Mouse (Mus musculus) spleen, adult 2 months (tissue): ENCODE results near the gene Hspa1a. TPM values are rescaled to one million over a fixed set of nuclear protein-coding genes. Genes with fewer than 3 reads are reported as not detected.
A peak's percentile ranks its signal among the peaks of the same experiment; 100 is the strongest.
"Not testable (repeated sequence)": the region's sequence is repeated elsewhere in the genome, so short reads cannot be mapped to it uniquely, and the experiment has no call there.

ENCODE experiments used
- DNase-seq, 2 experiments: peaks; one replicate each; pipeline versions ENCODE4 v3.0.0 to v3.0.0-alpha.2; 2012 to 2021; ENCODE audit warnings: low spot score in 2 of 2, low read depth in 1 of 2
- H3K27ac ChIP-seq: fragments of 200-500 bp; 2 replicates; pipeline ENCODE4 v1.5.1; 2012; ENCODE audit warnings: low read length, inconsistent platforms; ENCODE audit not compliant: insufficient read depth
- H3K27me3 ChIP-seq: fragments of 200-500 bp; 2 replicates; pipeline ENCODE4 v1.6.1; 2012; ENCODE audit warnings: mild to moderate bottlenecking, moderate library complexity, low read length, inconsistent platforms; ENCODE audit not compliant: control insufficient read depth, insufficient read depth
- H3K36me3 ChIP-seq: fragments of 200-500 bp; 2 replicates; pipeline ENCODE4 v1.6.1; 2012; ENCODE audit warnings: mild to moderate bottlenecking, low read length, inconsistent platforms; ENCODE audit not compliant: control insufficient read depth, insufficient read depth
- H3K4me1 ChIP-seq: fragments of 200-500 bp; 2 replicates; pipeline ENCODE4 v1.6.1; 2011; ENCODE audit warnings: inconsistent platforms; ENCODE audit not compliant: control insufficient read depth, insufficient read depth, insufficient read length
- H3K4me3 ChIP-seq: fragments of 200-500 bp; 2 replicates; pipeline ENCODE4 v1.5.1; 2011; ENCODE audit warnings: mild to moderate bottlenecking, inconsistent platforms; ENCODE audit not compliant: insufficient read depth, insufficient read length; ENCODE audit errors: extremely low read depth
- CTCF ChIP-seq: fragments of 200-500 bp; IDR thresholded peaks from 2 replicates; pipeline ENCODE4 v1.5.1; 2011; ENCODE audit warnings: mild to moderate bottlenecking, inconsistent platforms; ENCODE audit not compliant: insufficient read depth, insufficient read length, insufficient replicate concordance; ENCODE audit errors: extremely low read depth
- POLR2A ChIP-seq: fragments of 200-500 bp; IDR thresholded peaks from 2 replicates; pipeline ENCODE4 v1.6.1; 2011; ENCODE audit warnings: low read depth, low read length, inconsistent platforms
- WGBS: fragments of 180-500 bp; shearing (Covaris S2); methylation state at CpG from one replicate; pipeline ENCODE4 v1.1.7; 2018; 5-methylcytosine and 5-hydroxymethylcytosine counted together
- polyA plus RNA-seq: library from polyadenylated mRNA; depleted of rRNA; stranded (reverse); fragments of >200 nt; gene quantifications from 2 replicates; pipeline ENCODE4 v1.2.3, GENCODE M21; 2012

The Hspa1a gene
- polyA plus RNA-seq, 1 experiment = 6.7 TPM

DNA sequence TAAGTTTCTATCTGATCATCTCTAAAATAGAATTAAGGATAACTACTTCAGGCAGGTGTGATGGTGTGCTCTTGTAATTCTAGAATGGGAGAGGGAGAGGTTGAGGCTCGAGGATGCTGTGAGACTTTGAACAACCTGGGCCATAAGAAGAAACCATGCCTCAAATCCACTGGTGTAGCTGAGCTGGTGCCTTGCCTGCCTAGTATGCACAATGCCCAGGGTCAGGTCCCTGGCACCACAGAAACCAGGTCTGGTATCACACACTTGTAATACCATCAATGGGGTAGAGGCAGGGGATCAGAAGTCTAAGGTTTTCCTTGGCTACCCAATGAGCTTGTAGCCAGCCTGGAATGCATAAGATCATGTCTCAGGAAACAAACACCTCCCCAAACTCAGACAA, 9.1 kb downstream of the Hspa1a start:
- Histone ChIP-seq H3K27ac (no peak overlapping the region), H3K27me3 (no peaks in the 10 kb centered on the region), H3K4me3 (no peak overlapping the region), H3K36me3 (no peaks in the 10 kb centered on the region), H3K4me1 (no peaks in the 10 kb centered on the region)
- 59% methylated on average over 1 of the region's 1 CpGs for WGBS
- DNase-seq = no peak
- TF ChIP-seq CTCF (no peak), POLR2A (no peak)

DNA sequence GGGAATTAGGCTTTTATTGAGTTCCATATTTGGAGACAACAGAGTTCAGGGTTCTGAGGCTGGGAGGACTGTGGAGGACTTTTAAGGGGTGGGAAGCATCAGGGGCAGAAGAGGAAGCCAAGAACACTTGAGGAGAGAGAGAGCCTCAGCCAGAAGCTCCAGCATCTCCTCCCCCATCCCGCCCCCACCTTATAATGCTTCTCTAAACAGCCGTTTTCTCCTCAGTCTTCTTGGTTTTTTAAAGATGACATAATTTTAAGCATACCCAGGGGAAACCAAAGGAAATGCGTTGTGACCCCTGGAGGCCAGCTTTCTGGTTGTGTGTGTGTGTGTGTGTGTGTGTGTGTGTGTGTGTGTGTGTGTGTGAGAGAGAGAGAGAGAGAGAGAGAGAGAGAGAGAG, 9.8 kb downstream of the Hspa1a start:
- DNase-seq = no peak
- no peak for TF ChIP-seq POLR2A
- no peak for TF ChIP-seq CTCF
- Histone ChIP-seq H3K4me3 (no peak overlapping the region), H3K4me1 (no peaks in the 10 kb centered on the region), H3K36me3 (no peaks in the 10 kb centered on the region), H3K27ac (no peak overlapping the region), H3K27me3 (no peaks in the 10 kb centered on the region)
- 6% methylated on average over 3 of the region's 3 CpGs for WGBS

DNA sequence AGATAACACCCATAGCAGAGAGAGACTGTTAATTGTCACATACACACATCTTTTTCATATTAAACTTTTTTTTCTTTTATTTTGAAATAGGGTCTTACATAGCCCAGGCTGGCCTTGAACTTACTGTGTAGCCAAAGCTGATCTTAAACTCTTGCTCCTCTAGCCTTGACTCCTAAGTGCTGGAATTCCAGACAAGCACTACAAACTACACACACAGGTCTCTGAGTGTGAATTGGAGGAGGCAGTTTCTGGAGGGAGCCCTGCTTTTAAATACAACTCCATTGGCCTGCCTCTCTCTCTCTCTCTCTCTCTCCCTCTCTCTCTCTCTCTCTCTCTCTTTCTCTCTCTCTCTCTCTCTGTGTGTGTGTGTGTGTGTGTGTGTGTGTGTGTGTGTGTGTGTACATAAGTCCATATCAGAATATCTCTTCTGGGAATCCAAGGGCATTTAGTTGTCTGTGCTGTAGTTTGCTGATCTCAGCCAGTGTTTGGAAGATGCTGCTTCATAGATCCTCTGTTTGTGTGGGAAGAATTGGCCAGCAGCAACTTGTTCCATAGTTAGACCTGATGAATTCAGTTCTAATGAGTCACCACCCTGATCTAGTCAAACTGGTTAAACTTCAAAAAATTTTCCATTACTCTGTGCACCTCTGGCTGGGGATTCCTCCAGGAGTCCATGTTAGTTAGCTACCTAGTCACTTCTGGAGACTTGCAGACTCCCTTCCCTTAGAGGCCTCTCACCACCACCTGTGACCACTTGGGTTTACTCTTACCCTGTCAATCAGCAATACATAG, 11.1 kb downstream of the Hspa1a start:
- Histone ChIP-seq H3K27me3 (no peaks in the 10 kb centered on the region), H3K36me3 (no peaks in the 10 kb centered on the region), H3K4me1 (no peaks in the 10 kb centered on the region), H3K4me3 (no peak overlapping the region), H3K27ac (no peak overlapping the region)
- DNase-seq = no peak
- no peak for TF ChIP-seq CTCF
- no peak for TF ChIP-seq POLR2A

DNA sequence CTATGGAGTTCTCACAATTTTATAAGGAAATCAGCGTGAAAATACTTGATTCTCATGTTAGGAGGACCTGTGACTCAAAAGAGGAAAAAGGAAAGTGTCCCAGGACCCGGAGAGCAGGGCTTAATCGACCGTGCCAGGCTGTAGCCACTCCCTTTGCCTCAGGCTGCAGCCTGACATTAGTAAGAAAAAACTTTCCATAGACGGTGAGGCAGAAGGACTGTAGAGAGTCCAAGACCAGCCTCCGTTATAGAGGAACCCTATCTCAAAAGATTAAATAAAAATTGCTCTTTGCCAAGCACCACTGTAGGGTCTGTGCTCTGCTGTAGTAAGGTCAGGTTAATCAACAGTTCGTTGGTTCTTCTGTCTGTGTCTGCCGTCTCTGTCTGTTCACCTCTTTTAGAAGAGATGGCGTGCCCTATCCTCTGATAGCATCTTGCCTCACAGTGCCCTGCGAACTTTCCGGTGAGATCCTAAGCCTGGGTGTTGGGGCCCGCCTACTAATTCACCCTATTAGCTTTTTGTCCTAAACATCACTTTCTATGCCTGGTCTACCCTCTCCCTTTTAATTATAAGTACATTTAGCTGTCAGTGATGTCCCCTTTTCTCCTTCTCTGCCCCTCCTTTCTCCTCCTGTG, 12.0 kb downstream of the Hspa1a start:
- Histone ChIP-seq H3K4me1 (no peaks in the 10 kb centered on the region), H3K27ac (peak overlapping the region; percentile 12; the same call in 1 of the 2 replicates), H3K27me3 (no peaks in the 10 kb centered on the region), H3K4me3 (no peak overlapping the region), H3K36me3 (no peaks in the 10 kb centered on the region)
- TF ChIP-seq CTCF (no peak), POLR2A (no peak)
- WGBS = 21% methylated on average over 12 of the region's 12 CpGs
- no peak for DNase-seq

DNA sequence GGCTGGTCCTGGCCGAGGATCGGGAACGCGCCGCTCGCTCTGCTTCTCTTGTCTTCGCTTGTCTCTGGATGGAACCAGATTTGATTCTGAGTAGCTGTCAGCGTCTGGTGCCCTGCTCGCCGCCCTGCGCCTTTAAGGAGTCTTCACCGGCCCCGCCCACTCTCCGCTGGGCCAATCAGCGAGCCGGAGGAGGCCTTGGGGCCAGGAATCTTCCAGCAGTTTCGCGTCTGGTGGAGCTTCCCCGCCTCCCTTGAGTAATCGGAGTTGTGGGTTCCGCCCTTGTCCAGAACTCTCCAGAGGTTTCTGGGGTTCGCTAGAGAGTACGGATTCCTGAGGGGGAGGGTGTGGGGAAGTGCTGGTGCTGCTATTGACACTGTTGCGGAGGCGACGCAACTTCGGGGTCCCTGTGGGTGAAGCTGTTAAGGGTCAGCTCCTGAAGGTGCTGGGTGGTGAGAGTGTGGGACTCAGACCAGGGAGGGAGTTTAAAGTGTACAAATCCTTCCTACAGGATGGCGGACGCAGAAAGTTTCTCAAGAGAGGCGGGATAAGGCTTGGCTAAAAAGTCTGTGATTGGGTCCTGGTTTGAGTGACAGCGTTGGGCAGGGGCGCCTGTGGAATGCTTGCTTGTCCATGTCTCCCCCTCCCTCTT, 12.7 kb downstream of the Hspa1a start, which contains the start of gene Hspa1b:
Gene Hspa1b (minus strand): TSS at position 109 of the 649 bp plus-strand sequence.
- not testable (repeated sequence) for H3K36me3 ChIP-seq, H3K4me1 ChIP-seq, H3K27me3 ChIP-seq
- H3K27ac ChIP-seq = peak within 1 kb of the TSS; percentile 93
- under 1% methylated on average over 29 of the region's 32 CpGs for WGBS
- peak within 1 kb of the TSS; percentile 86 for H3K4me3 ChIP-seq
- peak; percentile 49 to 66 for DNase-seq

DNA sequence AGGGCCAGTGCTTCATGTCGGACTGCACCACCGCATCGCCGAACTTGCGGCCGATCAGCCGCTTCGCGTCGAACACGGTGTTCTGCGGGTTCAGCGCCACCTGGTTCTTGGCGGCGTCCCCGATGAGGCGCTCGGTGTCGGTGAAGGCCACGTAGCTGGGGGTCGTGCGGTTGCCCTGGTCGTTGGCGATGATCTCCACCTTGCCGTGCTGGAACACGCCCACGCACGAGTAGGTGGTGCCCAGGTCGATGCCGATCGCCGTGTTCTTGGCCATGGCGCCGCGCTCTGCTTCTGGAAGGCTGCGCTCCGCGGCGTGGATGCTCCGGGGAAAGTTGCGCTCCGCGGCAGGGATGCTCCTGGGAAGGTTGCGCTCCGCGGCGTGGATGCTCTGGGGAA, 13.2 kb downstream of the Hspa1a start:
- WGBS = 4% methylated on average over 30 of the region's 47 CpGs
- H3K4me1 ChIP-seq, H3K36me3 ChIP-seq, H3K27me3 ChIP-seq, H3K27ac ChIP-seq, DNase-seq: not testable (repeated sequence)
- peak overlapping the region; percentile 37; the same call in 1 of the 2 replicates for H3K4me3 ChIP-seq

DNA sequence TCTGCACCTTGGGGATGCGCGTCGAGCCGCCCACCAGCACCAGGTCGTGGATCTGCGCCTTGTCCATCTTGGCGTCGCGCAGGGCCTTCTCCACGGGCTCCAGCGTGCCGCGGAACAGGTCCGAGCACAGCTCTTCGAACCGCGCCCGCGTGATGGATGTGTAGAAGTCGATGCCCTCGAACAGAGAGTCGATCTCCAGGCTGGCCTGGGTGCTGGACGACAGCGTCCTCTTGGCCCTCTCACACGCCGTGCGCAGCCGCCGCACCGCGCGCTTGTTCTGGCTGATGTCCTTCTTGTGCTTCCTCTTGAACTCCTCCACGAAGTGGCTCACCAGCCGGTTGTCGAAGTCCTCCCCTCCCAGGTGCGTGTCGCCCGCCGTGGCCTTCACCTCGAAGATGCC, 14.0 kb downstream of the Hspa1a start:
- not testable (repeated sequence) for H3K27me3 ChIP-seq

DNA sequence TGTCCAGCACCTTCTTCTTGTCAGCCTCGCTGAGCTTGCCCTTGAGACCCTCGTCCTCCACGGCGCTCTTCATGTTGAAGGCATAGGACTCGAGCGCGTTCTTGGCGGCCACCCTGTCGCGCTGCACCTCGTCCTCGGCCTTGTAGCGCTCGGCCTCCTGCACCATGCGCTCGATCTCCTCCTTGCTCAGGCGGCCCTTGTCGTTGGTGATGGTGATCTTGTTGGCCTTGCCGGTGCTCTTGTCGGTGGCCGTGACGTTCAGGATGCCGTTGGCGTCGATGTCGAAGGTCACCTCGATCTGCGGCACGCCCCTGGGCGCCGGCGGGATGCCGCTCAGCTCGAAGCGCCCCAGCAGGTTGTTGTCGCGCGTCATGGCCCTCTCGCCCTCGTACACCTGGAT, 14.7 kb downstream of the Hspa1a start:
- WGBS = 15% methylated on average over 37 of the region's 40 CpGs
- DNase-seq, H3K4me1 ChIP-seq, H3K27ac ChIP-seq, H3K4me3 ChIP-seq, H3K27me3 ChIP-seq, H3K36me3 ChIP-seq: not testable (repeated sequence)

More for the DNA sequence above, 14.0 kb downstream of the Hspa1a start:
- not testable (repeated sequence) for H3K36me3 ChIP-seq, H3K4me1 ChIP-seq, DNase-seq, H3K27ac ChIP-seq, H3K4me3 ChIP-seq
- 18% methylated on average over 29 of the region's 40 CpGs for WGBS
